Mouse (Mus musculus) urinary bladder, postnatal 0 days (tissue): ENCODE data around the gene Clec12a. TPM values are rescaled to one million over a fixed set of nuclear protein-coding genes. Genes with fewer than 3 reads are reported as not detected.

Experiments
- polyA plus RNA-seq: library from polyadenylated mRNA; unstranded; fragments of >200 nt; fragmentation: Nextera tagmentation; extraction: Ambion mirVana; gene quantifications from 2 replicates; pipeline ENCODE4 v1.2.1, GENCODE M21; 2015

Clec12a gene
- 0.25 and 0.73 TPM in 2 replicates for polyA plus RNA-seq

DNA sequence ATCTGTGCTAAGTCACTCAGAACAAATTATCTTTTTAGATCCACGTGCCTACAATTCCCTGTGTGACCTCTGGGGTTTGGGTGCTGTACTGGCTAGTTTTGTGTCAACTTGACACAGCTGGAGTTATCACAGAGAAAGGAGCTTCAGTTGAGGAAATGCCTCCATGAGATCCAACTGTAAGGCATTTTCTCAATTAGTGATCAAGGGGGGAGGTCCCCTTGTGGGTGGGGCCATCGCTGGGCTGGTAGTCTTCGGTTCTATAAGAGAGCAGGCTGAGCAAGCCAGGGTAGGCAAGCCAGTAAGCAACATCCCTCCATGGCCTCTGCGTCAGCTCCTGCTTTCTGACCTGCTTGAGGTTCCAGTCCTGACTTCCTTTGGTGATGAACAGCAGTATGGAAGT lies at the start of gene Clec12a:
Clec12a (plus strand) TSS at position 301 of the 400 bp plus-strand sequence.

DNA sequence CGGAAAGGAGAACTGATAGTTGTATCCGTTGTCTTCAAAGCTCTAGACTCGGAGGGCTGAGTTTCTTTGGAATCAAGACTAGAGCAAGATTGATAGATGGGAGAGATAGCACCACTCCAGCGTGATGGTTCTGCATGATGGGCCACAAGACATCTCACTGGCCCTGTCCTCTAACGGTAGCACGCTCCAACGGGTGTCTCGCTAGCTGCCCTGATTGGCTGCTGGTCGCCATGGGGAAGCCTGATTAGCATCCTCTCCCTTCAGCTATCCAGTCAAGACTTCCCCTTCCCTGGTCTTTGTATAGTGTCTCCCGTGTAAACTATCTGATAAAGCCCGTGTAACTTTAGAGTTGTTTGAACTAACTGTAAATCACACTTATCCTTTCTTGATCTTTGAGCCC lies 10.9 kb upstream of the Clec12a start, which contains the start of gene 4922502D21Rik:
4922502D21Rik (minus strand) TSS at position 187 of the 400 bp plus-strand sequence.

DNA sequence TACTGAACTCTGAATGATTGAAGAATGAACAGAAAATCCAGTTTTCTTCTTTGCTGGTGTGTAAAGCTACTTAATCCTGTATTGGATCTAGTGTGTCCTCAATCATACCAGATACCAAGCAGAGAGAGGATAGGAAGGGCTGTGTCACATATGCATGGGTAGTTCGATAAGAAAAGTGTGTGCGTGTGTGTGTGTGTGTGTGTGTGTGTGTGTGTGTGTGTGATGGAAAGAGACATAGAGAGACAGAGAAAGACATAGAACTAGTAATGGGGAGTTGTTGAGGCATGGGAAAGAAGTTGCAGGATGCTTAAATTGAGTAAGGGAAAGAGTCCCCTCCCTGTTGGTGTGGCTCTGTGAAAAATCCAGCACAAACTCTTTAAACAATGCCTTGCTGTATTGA lies 43.3 kb downstream of the Clec12a start, which contains the start of gene Clec12b:
Clec12b (minus strand) TSS at position 101 of the 400 bp plus-strand sequence.

DNA sequence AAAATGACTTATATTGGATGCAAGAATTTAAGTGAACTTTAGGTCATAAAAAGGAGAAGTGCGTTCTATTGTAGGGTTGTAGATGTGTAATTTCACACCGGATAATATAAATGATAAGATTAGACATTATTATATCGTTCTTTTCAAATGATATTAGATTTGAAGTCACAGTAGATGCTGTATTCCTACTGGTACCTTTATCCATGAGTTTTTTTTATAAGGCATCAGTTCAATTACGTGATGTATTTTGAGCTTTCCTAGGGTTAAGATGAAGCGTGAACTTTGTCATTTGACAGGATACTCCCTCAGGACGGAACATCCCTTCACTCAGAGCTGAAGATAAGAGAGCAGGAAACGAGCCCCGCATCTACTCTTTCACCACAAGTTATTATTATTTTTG lies 54.5 kb downstream of the Clec12a start, which contains the start of gene Clec1b:
Clec1b (plus strand) TSS at position 301 of the 400 bp plus-strand sequence.

DNA sequence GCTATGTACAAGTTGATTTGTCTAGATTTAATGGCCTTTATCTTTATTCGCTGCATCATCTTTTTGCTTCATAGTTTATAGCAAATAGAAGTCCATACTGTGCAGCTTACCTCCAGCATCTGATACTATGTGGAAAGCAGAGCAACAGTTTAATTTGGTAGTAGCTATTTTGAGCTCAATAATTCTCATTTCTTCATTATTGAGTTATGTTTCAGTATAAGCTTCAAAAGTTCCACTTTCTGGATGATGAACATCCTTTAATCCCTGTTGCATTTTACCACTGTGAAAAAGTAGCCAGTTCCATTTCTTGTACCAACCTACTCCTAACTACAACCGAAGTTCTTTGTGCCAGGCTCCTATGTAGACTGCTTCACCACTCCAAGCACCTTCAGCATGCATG lies 66.1 kb downstream of the Clec12a start, which contains the start of gene Clec9a:
Clec9a (plus strand) TSS at position 301 of the 400 bp plus-strand sequence.

Other genes starting within 250 kb of the Clec12a start
- not detected in 2 replicates for gene Clec2e, start 241.8 kb upstream of the Clec12a start, polyA plus RNA-seq
- 0.60 and 0.99 TPM in 2 replicates for gene Clec2d, start 162.1 kb upstream of the Clec12a start, polyA plus RNA-seq
- not detected in 2 replicates for gene Cd69, start 67.3 kb upstream of the Clec12a start, polyA plus RNA-seq
- gene 4922502D21Rik, start 10.9 kb upstream of the Clec12a start, polyA plus RNA-seq = not detected in 2 replicates
- not detected in 2 replicates for gene Clec12b, start 43.2 kb downstream of the Clec12a start, polyA plus RNA-seq
- 0.28 and 1.9 TPM in 2 replicates for gene Clec1b, start 54.6 kb downstream of the Clec12a start, polyA plus RNA-seq
- gene Clec9a, start 66.2 kb downstream of the Clec12a start, polyA plus RNA-seq = not detected in 2 replicates
- 1.1 and 1.3 TPM in 2 replicates for gene Clec1a, start 109.3 kb downstream of the Clec12a start, polyA plus RNA-seq
- gene Olr1, start 164.5 kb downstream of the Clec12a start, polyA plus RNA-seq = 1.4 and 16.2 TPM in 2 replicates
- not detected in 2 replicates for gene Tmem52b, start 169.9 kb downstream of the Clec12a start, polyA plus RNA-seq
- gene Gabarapl1, start 190.5 kb downstream of the Clec12a start, polyA plus RNA-seq = 41.1 and 44.2 TPM in 2 replicates
- not detected in 2 replicates for gene Klre1, start 235.2 kb downstream of the Clec12a start, polyA plus RNA-seq
- not detected in 2 replicates for gene Klrd1, start 249.1 kb downstream of the Clec12a start, polyA plus RNA-seq